Mouse (Mus musculus): Measurements from ENCODE around the gene Nfkbib. TPM values are rescaled to one million over a fixed set of nuclear protein-coding genes. Genes with fewer than 3 reads are reported as not detected.

Gene Nfkbib
- polyA plus RNA-seq, 1 experiment from 2014 or later = 42.7 TPM

GRCm38 (mm10) chr7:28808957-28809393, 41.7 kb upstream of the Nfkbib start:
- ATAC-seq (ENCODE audit: low FRiP score) = peak; percentile 71
- peaks cover 21% of the 10 kb centered on the region for H3K36me3 ChIP-seq (replicated peaks)
- no peaks in the 10 kb centered on the region for H3K9me3 ChIP-seq
- H3K27ac ChIP-seq = peak overlapping the region; percentile 100
- peaks cover 34% of the 10 kb centered on the region for H3K4me1 ChIP-seq
- peak overlapping the region; percentile 94 for H3K9ac ChIP-seq
- peak overlapping the region; percentile 85 for H3K4me3 ChIP-seq (replicated peaks)
- H3K4me2 ChIP-seq = peak overlapping the region; percentile 91
- H3K27me3 ChIP-seq = no peaks in the 10 kb centered on the region
- under 1% methylated on average over 31 of the region's 32 CpGs for WGBS

- ATAC-seq (ENCODE audit: low FRiP score) = peak; percentile 2
- peaks cover 15% of the 10 kb centered on the region for H3K36me3 ChIP-seq (replicated peaks)
- H3K27me3 ChIP-seq = no peaks in the 10 kb centered on the region
- H3K4me2 ChIP-seq = peak within 1 kb of the TSS; percentile 91
- no peaks in the 10 kb centered on the region for H3K9me3 ChIP-seq
- peak within 1 kb of the TSS; percentile 85 for H3K4me3 ChIP-seq (replicated peaks)
- 3% methylated on average over 35 of the region's 35 CpGs for WGBS
- H3K4me1 ChIP-seq = peaks cover 31% of the 10 kb centered on the region
- H3K27ac ChIP-seq = peak within 1 kb of the TSS; percentile 100
- H3K9ac ChIP-seq = peak within 1 kb of the TSS; percentile 94
Measured at GRCm38 (mm10) chr7:28808221-28808941, 41.1 kb upstream of the Nfkbib start, which contains the start of gene Hnrnpl. Gene Hnrnpl, plus strand, starts transcription at chr7:28808541.

- Histone ChIP-seq H3K4me3 (replicated peaks) (peak overlapping the region; percentile 85), H3K4me1 (peaks cover 31% of the 10 kb centered on the region), H3K4me2 (peak overlapping the region; percentile 91), H3K9me3 (no peaks in the 10 kb centered on the region), H3K36me3 (replicated peaks) (peaks cover 9% of the 10 kb centered on the region), H3K27ac (peak overlapping the region; percentile 100), H3K9ac (peak overlapping the region; percentile 94), H3K27me3 (no peaks in the 10 kb centered on the region)
- ATAC-seq (ENCODE audit: low FRiP score) = no peak
- WGBS = 17% methylated on average over 8 of the region's 8 CpGs
Measured at GRCm38 (mm10) chr7:28807641-28808220, 40.4 kb upstream of the Nfkbib start.

- H3K4me1 ChIP-seq = peaks cover 31% of the 10 kb centered on the region
- H3K27ac ChIP-seq = no peak overlapping the region
- WGBS = 79% methylated on average over 4 of the region's 4 CpGs
- H3K36me3 ChIP-seq (replicated peaks) = peaks cover under 1% of the 10 kb centered on the region; the same call in 1 of the 2 replicates
- H3K4me3 ChIP-seq (replicated peaks) = no peak overlapping the region
- no peaks in the 10 kb centered on the region for H3K27me3 ChIP-seq
- H3K9me3 ChIP-seq = no peaks in the 10 kb centered on the region
- no peak overlapping the region for H3K4me2 ChIP-seq
- H3K9ac ChIP-seq = no peak overlapping the region
- no peak for ATAC-seq (ENCODE audit: low FRiP score)
Measured at GRCm38 (mm10) chr7:28806869-28807268, 39.6 kb upstream of the Nfkbib start.

GRCm38 (mm10) chr7:28803756-28804155, 36.4 kb upstream of the Nfkbib start:
- ATAC-seq (ENCODE audit: low FRiP score) = no peak
- Histone ChIP-seq H3K9me3 (no peaks in the 10 kb centered on the region), H3K27me3 (no peaks in the 10 kb centered on the region), H3K27ac (no peak overlapping the region), H3K36me3 (replicated peaks) (no peaks in the 10 kb centered on the region), H3K4me3 (replicated peaks) (no peak overlapping the region), H3K4me2 (no peak overlapping the region), H3K9ac (no peak overlapping the region), H3K4me1 (peaks cover 34% of the 10 kb centered on the region)
- WGBS = 70% methylated on average over 4 of the region's 4 CpGs

GRCm38 (mm10) chr7:28802846-28803588, 35.7 kb upstream of the Nfkbib start:
- H3K4me1 ChIP-seq = peaks cover 29% of the 10 kb centered on the region
- H3K9ac ChIP-seq = 0 out of 2 replicates have a peak overlapping the region, but pooled peaks have one; percentile 0
- H3K4me3 ChIP-seq (replicated peaks) = no peak overlapping the region
- no peaks in the 10 kb centered on the region for H3K9me3 ChIP-seq
- ATAC-seq (ENCODE audit: low FRiP score) = 0 out of 2 replicates have a peak, but pooled peaks have one; percentile 36
- peak overlapping the region; percentile 9 for H3K4me2 ChIP-seq
- H3K36me3 ChIP-seq (replicated peaks) = no peaks in the 10 kb centered on the region
- no peaks in the 10 kb centered on the region for H3K27me3 ChIP-seq
- H3K27ac ChIP-seq = peak overlapping the region; percentile 69
- 10% methylated on average over 10 of the region's 10 CpGs for WGBS

- ATAC-seq (ENCODE audit: low FRiP score) = no peak
- H3K9ac ChIP-seq = no peak overlapping the region
- WGBS = 27% methylated on average over 10 of the region's 10 CpGs
Measured at GRCm38 (mm10) chr7:28801901-28802670, 34.8 kb upstream of the Nfkbib start.

GRCm38 (mm10) chr7:28801451-28801850, 34.1 kb upstream of the Nfkbib start:
- WGBS = 75% methylated on average over 3 of the region's 3 CpGs
- Histone ChIP-seq H3K9ac (no peak overlapping the region), H3K4me2 (no peak overlapping the region), H3K4me3 (replicated peaks) (no peak overlapping the region), H3K27ac (no peak overlapping the region), H3K36me3 (replicated peaks) (no peaks in the 10 kb centered on the region), H3K9me3 (no peaks in the 10 kb centered on the region), H3K27me3 (no peaks in the 10 kb centered on the region), H3K4me1 (peaks cover 29% of the 10 kb centered on the region)
- no peak for ATAC-seq (ENCODE audit: low FRiP score)

More at GRCm38 (mm10) chr7:28801901-28802670, 34.8 kb upstream of the Nfkbib start:
- Histone ChIP-seq H3K27me3 (no peaks in the 10 kb centered on the region), H3K27ac (peak overlapping the region; percentile 69), H3K9me3 (no peaks in the 10 kb centered on the region), H3K4me1 (peaks cover 24% of the 10 kb centered on the region), H3K36me3 (replicated peaks) (no peaks in the 10 kb centered on the region), H3K4me3 (replicated peaks) (no peak overlapping the region), H3K4me2 (peak overlapping the region; percentile 9; the same call in 1 of the 2 replicates)

- Histone ChIP-seq H3K27ac (no peak overlapping the region), H3K4me2 (no peak overlapping the region), H3K9me3 (no peaks in the 10 kb centered on the region), H3K27me3 (no peaks in the 10 kb centered on the region), H3K4me1 (peaks cover 31% of the 10 kb centered on the region), H3K9ac (no peak overlapping the region), H3K36me3 (replicated peaks) (no peaks in the 10 kb centered on the region), H3K4me3 (replicated peaks) (no peak overlapping the region)
- ATAC-seq (ENCODE audit: low FRiP score) = no peak
- WGBS = 92% methylated on average over 9 of the region's 9 CpGs
Measured at GRCm38 (mm10) chr7:28799994-28800393, 32.7 kb upstream of the Nfkbib start.

GRCm38 (mm10) chr7:28796562-28796975, 29.3 kb upstream of the Nfkbib start:
- H3K4me1 ChIP-seq = peaks cover 10% of the 10 kb centered on the region; the same call in 1 of the 2 replicates
- ATAC-seq (ENCODE audit: low FRiP score) = peak; percentile 67
- no peaks in the 10 kb centered on the region for H3K36me3 ChIP-seq (replicated peaks)
- no peak overlapping the region; the same call in none of the 2 replicates for H3K9ac ChIP-seq
- no peaks in the 10 kb centered on the region for H3K9me3 ChIP-seq
- peaks cover 3% of the 10 kb centered on the region; the same call in 1 of the 2 replicates for H3K27me3 ChIP-seq
- no peak overlapping the region for H3K27ac ChIP-seq
- 17% methylated on average over 32 of the region's 32 CpGs for WGBS
- peak overlapping the region; percentile 45 for H3K4me2 ChIP-seq
- peak overlapping the region; percentile 23 for H3K4me3 ChIP-seq (replicated peaks)

- Histone ChIP-seq H3K27ac (no peak overlapping the region), H3K27me3 (peaks cover 3% of the 10 kb centered on the region; the same call in 1 of the 2 replicates), H3K4me3 (replicated peaks) (no peak overlapping the region), H3K36me3 (replicated peaks) (no peaks in the 10 kb centered on the region), H3K4me1 (peaks cover 8% of the 10 kb centered on the region; the same call in 1 of the 2 replicates), H3K4me2 (no peak overlapping the region), H3K9ac (no peak overlapping the region), H3K9me3 (no peaks in the 10 kb centered on the region)
- 84% methylated on average over 15 of the region's 15 CpGs for WGBS
- no peak for ATAC-seq (ENCODE audit: low FRiP score)
Measured at GRCm38 (mm10) chr7:28795832-28796231, 28.5 kb upstream of the Nfkbib start.
